Mouse (Mus musculus) ES-E14 (cell line): ENCODE data around the gene Sptlc2. TPM values are rescaled to one million over a fixed set of nuclear protein-coding genes. Genes with fewer than 3 reads are reported as not detected.

Source experiments
- DNase-seq: peaks from one replicate; pipeline ENCODE4 v3.0.0-alpha.2; 2013; ENCODE audit warnings: low read depth, low spot score
- H3K27ac ChIP-seq: 2 replicates; pipeline ENCODE4 v1.5.1; 2012; ENCODE audit warnings: low read depth, mild to moderate bottlenecking, low read length, moderate library complexity, mixed read lengths; ENCODE audit not compliant: poor library complexity, insufficient read depth, severe bottlenecking
- H3K36me3 ChIP-seq: 2 replicates; pipeline ENCODE4 v1.6.1; 2012; ENCODE audit warnings: mild to moderate bottlenecking, low read length, moderate library complexity, mixed read lengths; ENCODE audit not compliant: control insufficient read depth, poor library complexity, insufficient read depth, severe bottlenecking
- H3K4me1 ChIP-seq, 2 experiments: fragments of 150-350 bp in 1 of 2; sonication (generic) in 1 of 2; 2 replicates each; pipeline ENCODE4 v1.6.1; 2012; ENCODE audit warnings: low read length in 2 of 2, mild to moderate bottlenecking in 1 of 2, mixed read lengths in 1 of 2; ENCODE audit not compliant: control insufficient read depth in 2 of 2, insufficient read depth in 2 of 2, poor library complexity in 1 of 2
- H3K4me3 ChIP-seq, 2 experiments: fragments of 150-350 bp in 1 of 2; sonication (generic) in 1 of 2; 2 replicates each; pipeline ENCODE4 v1.5.1; 2012; ENCODE audit warnings: low read length in 2 of 2, low read depth in 1 of 2, mild to moderate bottlenecking in 1 of 2, mixed read lengths in 1 of 2; ENCODE audit not compliant: insufficient read depth in 1 of 2, poor library complexity in 1 of 2, severe bottlenecking in 1 of 2
- H3K9ac ChIP-seq: 2 replicates; pipeline ENCODE4 v1.6.1; 2012; ENCODE audit warnings: low read depth, mild to moderate bottlenecking, low read length, mixed read lengths; ENCODE audit not compliant: poor library complexity, insufficient read depth, severe bottlenecking
- H3K9me3 ChIP-seq: fragments of 150-350 bp; sonication (generic); 2 replicates; pipeline ENCODE4 v1.6.1; 2012; ENCODE audit warnings: low read depth, mild to moderate bottlenecking, low read length; ENCODE audit not compliant: control insufficient read depth, insufficient read depth
- CHD2 ChIP-seq: IDR thresholded peaks from 2 replicates; pipeline ENCODE4 v1.6.1; 2014; ENCODE audit warnings: mild to moderate bottlenecking, low read depth, low read length, inconsistent platforms
- HCFC1 ChIP-seq: IDR thresholded peaks from 2 replicates; pipeline ENCODE4 v1.6.1; 2012; ENCODE audit warnings: low read length, inconsistent platforms, borderline replicate concordance; ENCODE audit not compliant: insufficient read depth
- MAFK ChIP-seq: IDR thresholded peaks from 2 replicates; pipeline ENCODE4 v1.6.1; 2014; ENCODE audit warnings: mild to moderate bottlenecking, low read depth, low read length, inconsistent platforms; ENCODE audit not compliant: insufficient read depth
- ZC3H11A ChIP-seq: IDR thresholded peaks from 2 replicates; pipeline ENCODE4 v1.6.1; 2012; ENCODE audit warnings: low read depth, mild to moderate bottlenecking, inconsistent platforms, low read length, borderline replicate concordance
- ZNF384 ChIP-seq: IDR thresholded peaks from 2 replicates; pipeline ENCODE4 v1.6.1; 2012; ENCODE audit warnings: low read depth, low read length, inconsistent platforms
- in situ Hi-C, 2 experiments: fragments of 600-800 bp; cut with MboI; formaldehyde crosslinking; loops; one replicate each; pipeline ENCODE4 v1.15.1; 2025; ENCODE audit warnings: low sequenced_read_pairs in 2 of 2, inconsistent platforms in 1 of 2; ENCODE audit not compliant: unreplicated experiment in 2 of 2
- total RNA-seq: library from RNA; depleted of rRNA; stranded (reverse); fragments of 300-350 nt; gene quantifications from 2 replicates; pipeline ENCODE4 v1.2.3, GENCODE M21; 2012

Gene Sptlc2
- total RNA-seq, 1 experiment = 182 TPM

DNA sequence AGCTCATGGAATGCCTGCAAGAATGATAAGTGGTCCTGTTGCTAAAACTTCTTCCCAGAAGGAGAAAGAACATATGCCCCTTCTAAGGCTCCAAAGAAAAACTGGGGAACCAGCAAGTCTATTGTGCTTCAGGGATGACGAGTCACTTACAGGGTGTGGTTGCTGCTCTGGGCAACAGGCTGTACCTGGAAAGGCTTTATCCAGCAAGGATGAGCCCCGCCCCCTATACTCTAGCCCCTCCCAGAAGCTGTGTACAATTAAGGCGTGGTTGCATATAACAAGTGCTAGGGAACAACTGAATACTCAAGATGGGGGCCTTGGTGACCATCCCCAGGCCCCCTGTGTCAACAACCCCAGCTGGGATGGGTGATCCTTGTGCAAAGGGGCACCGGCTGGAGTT, 21.0 kb upstream of the Sptlc2 start:
- peak; percentile 68 for DNase-seq
- Histone ChIP-seq H3K4me3 (no peak overlapping the region), H3K9ac (no peak overlapping the region), H3K9me3 (no peaks in the 10 kb centered on the region), H3K36me3 (no peaks in the 10 kb centered on the region), H3K4me1 (peaks cover 14 to 19% of the 10 kb centered on the region in 2 experiments), H3K27ac (peak overlapping the region; percentile 45; the same call in 1 of the 2 replicates)
- in situ Hi-C loops = no loop called here
- TF ChIP-seq ZC3H11A (no peak), HCFC1 (no peak), CHD2 (no peak), ZNF384 (no peak), MAFK (no peak)

DNA sequence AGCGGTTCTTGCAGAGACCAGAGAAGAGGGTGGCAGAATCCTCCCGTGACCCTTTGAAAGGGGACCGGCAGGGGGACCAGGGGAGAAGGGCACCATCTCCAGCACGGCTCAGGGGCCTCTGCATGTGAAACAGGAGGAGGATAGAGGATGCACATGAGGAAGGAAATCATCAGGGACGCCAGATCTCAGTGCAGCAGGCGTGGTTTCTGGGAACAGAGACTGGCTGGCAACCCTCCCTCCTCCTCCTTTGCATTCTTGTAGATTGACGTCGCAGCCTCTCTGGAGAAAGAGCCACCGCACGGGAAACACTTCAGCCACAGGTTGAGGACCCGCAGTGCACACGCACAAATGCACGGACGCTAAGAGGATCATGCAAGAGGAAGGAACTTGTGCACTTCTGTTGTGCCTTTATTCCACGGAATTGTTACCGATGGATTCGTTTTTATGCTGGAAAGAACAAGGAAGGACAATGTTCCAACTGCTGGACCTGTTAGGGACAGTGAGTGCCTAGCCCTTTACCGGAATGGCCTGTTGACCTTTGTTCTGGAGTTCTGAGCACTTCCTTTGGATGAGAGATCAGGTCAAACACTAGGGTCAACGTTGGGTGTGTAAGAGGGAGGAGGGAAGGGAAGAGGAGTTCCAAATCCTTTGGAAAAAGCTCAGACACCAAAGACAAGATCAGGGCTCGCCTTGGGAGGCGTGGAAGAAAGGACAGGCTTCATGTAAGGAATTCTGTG, 19.9 kb upstream of the Sptlc2 start:
- Histone ChIP-seq H3K36me3 (no peaks in the 10 kb centered on the region), H3K9me3 (no peaks in the 10 kb centered on the region), H3K9ac (no peak overlapping the region), H3K4me3 (peak overlapping the region; percentile 30 to 35), H3K27ac (peak overlapping the region; percentile 41; the same call in 1 of the 2 replicates), H3K4me1 (peaks cover 14 to 15% of the 10 kb centered on the region in 2 experiments)
- TF ChIP-seq CHD2 (no peak), HCFC1 (no peak), ZNF384 (no peak), ZC3H11A (no peak)
- in situ Hi-C loops = no loop called here
- DNase-seq = peak; percentile 48

DNA sequence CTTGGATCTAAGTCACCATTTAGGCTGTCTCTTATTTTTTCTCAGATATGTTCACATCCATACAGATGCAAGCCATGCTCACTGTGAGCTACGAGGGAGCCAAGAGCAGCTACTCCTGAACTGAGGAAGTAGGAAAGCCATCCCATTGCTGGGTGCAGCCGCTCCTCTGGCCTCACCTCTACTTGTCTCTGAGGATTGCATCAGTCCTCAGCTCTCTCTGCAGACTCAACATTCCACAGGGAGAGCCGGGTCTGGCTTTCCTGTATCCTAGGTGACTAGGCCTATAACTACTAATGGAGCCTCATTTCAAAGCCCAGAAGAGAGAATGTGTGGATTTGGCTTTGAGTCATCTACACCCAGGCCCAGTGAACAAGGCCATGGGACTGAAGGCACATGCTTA, 17.6 kb upstream of the Sptlc2 start:
- no peak overlapping the region for H3K9ac ChIP-seq
- no peak for DNase-seq
- H3K4me1 ChIP-seq = peaks cover 13% of the 10 kb centered on the region in 2 experiments
- no peaks in the 10 kb centered on the region for H3K9me3 ChIP-seq
- no peak for TF ChIP-seq MAFK
- no peak for TF ChIP-seq ZNF384
- TF ChIP-seq HCFC1 = no peak
- in situ Hi-C loops = no loop called here
- no peaks in the 10 kb centered on the region for H3K36me3 ChIP-seq
- H3K4me3 ChIP-seq = no peak overlapping the region
- no peak overlapping the region for H3K27ac ChIP-seq

DNA sequence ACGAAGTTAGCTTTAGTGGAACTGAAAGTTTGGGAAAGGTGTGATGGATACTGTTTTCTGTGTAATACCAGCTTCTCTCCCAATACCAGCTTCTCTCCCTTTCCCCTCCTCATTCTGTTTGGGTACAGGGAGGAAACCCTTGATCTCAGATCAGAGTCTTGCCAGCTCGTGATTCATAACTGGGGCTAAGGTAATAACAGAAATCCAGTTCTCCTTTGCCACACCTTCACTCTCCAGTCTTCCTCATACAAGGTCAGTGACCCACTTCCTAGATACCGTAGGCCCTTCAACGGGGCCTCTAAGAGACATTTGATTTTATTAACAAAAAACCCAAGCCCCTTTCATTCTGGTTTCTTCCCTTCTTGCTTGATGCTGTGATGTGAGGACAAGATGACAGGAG, 17.0 kb upstream of the Sptlc2 start:
- no peak overlapping the region for H3K4me3 ChIP-seq
- DNase-seq = no peak
- no peak overlapping the region for H3K9ac ChIP-seq
- no peaks in the 10 kb centered on the region for H3K9me3 ChIP-seq
- in situ Hi-C loops = no loop called here
- H3K4me1 ChIP-seq = peaks cover 12 to 13% of the 10 kb centered on the region in 2 experiments
- TF ChIP-seq CHD2 = no peak
- TF ChIP-seq MAFK = no peak
- TF ChIP-seq ZC3H11A = no peak
- TF ChIP-seq ZNF384 = no peak
- no peak for TF ChIP-seq HCFC1
- no peaks in the 10 kb centered on the region for H3K36me3 ChIP-seq
- no peak overlapping the region for H3K27ac ChIP-seq

DNA sequence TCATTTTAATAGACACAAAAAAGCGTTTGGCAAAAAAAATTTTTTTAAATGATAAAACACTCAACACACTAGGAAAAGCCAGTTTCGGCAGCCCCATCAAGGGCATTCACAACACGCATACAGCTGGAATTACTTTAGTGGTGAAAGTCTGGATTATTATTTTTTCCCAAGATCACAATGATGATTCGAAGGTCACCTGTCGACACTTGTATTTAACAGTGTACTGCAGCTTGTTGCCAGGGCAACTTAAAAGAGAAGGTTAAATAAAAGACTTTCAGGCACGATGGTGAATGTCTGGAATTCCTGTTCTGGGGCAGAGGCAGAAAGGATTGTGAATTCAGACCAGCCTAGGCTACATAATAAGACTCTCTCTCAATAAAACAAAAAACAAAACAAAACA, 13.7 kb upstream of the Sptlc2 start:
- Histone ChIP-seq H3K9ac (no peak overlapping the region), H3K36me3 (no peaks in the 10 kb centered on the region), H3K4me1 (peaks cover 2 to 4% of the 10 kb centered on the region in 2 experiments; a peak in 2 of 4 replicates), H3K27ac (no peak overlapping the region), H3K9me3 (no peaks in the 10 kb centered on the region), H3K4me3 (no peak overlapping the region)
- in situ Hi-C loops = no loop called here
- TF ChIP-seq HCFC1 (no peak), ZC3H11A (no peak), ZNF384 (no peak), MAFK (no peak), CHD2 (no peak)
- no peak for DNase-seq
